8 mouse cellular contexts compared by ENCODE assay signal in genomic region chr19:5724549-5724941, GRCm38 (mm10). TPM values are rescaled to one million over a fixed set of nuclear protein-coding genes. Genes with fewer than 3 reads are reported as not detected.
DNase-seq lines count a peak whose midpoint lies in the region; ATAC-seq lines count a peak whose summit lies in the region.

No protein-coding gene starts in this region.

- H3K4me1 ChIP-seq in erythroblast, embryonic 14.5 days (ENCODE audit: control insufficient read depth): peaks cover 87% of the 10 kb centered on the region
- H3K4me1 ChIP-seq in limb, embryonic 11.5 days (ENCODE audit: control insufficient read depth, insufficient read depth, low read length): peaks cover 28% of the 10 kb centered on the region
- peaks cover 40% of the 10 kb centered on the region for H3K4me1 ChIP-seq in midbrain, embryonic 15.5 days

- no peak overlapping the region for H3K27ac ChIP-seq in limb, embryonic 11.5 days (replicated peaks; ENCODE audit: low read depth, low read length)
- no peak overlapping the region for H3K27ac ChIP-seq in midbrain, embryonic 15.5 days

- DNase-seq in thymus, postnatal 25 days: peak; percentile 27
- DNase-seq in thymus, postnatal 14 days: no peak
- DNase-seq in heart, postnatal 36 days: peak; percentile 79 to 86
- DNase-seq in limb, embryonic 11.5 days (ENCODE audit: low spot score): peak; percentile 24
- no peak for DNase-seq in cerebellum, adult 18-20 months
- no peak for DNase-seq in layer of hippocampus, adult 8-10 months (ENCODE audit: low spot score in 2 of 2)

- H3K36me3 ChIP-seq in erythroblast, embryonic 14.5 days (ENCODE audit: control insufficient read depth): peaks cover 86% of the 10 kb centered on the region
- peaks cover 20% of the 10 kb centered on the region for H3K36me3 ChIP-seq in limb, embryonic 11.5 days (ENCODE audit: control insufficient read depth, insufficient read depth, low read length)
- peaks cover 22% of the 10 kb centered on the region for H3K36me3 ChIP-seq in midbrain, embryonic 15.5 days (replicated peaks)

- H3K9ac ChIP-seq in limb, embryonic 11.5 days (ENCODE audit: low read length): no peak overlapping the region
- H3K9ac ChIP-seq in midbrain, embryonic 15.5 days: no peak overlapping the region

- no peaks in the 10 kb centered on the region for H3K9me3 ChIP-seq in erythroblast, embryonic 14.5 days (ENCODE audit: control insufficient read depth, low read length)
- no peaks in the 10 kb centered on the region for H3K9me3 ChIP-seq in limb, embryonic 11.5 days (ENCODE audit: control insufficient read depth, low read length)
- H3K9me3 ChIP-seq in midbrain, embryonic 15.5 days: no peaks in the 10 kb centered on the region

- no peaks in the 10 kb centered on the region; the same call in 1 of the 2 replicates for H3K27me3 ChIP-seq in erythroblast, embryonic 14.5 days (ENCODE audit: control insufficient read depth)
- H3K27me3 ChIP-seq in limb, embryonic 11.5 days (ENCODE audit: control insufficient read depth, insufficient read depth, low read length): no peaks in the 10 kb centered on the region
- H3K27me3 ChIP-seq in midbrain, embryonic 15.5 days (replicated peaks): no peaks in the 10 kb centered on the region

- intact Hi-C loops in heart, postnatal 36 days (cut with DNase I): loop anchor here (1.0 to 2.0 kb wide), 2 partner anchors 10 to 32 kb away; no protein-coding TSS in a partner anchor

- H3K4me2 ChIP-seq in limb, embryonic 11.5 days (ENCODE audit: low read depth, severe bottlenecking): peak overlapping the region; percentile 28
- H3K4me2 ChIP-seq in midbrain, embryonic 15.5 days: peak overlapping the region; percentile 97; the same call in 1 of the 2 replicates

- 79% methylated on average over 7 of the region's 7 CpGs for WGBS in limb, embryonic 11.5 days
- 85% methylated on average over 7 of the region's 7 CpGs for WGBS in midbrain, embryonic 15.5 days

- peak overlapping the region; percentile 74 for H3K4me3 ChIP-seq in erythroblast, embryonic 14.5 days (replicated peaks)
- no peak overlapping the region; the same call in 1 of the 2 replicates for H3K4me3 ChIP-seq in limb, embryonic 11.5 days (ENCODE audit: low read depth, low read length)
- no peak overlapping the region for H3K4me3 ChIP-seq in midbrain, embryonic 15.5 days

- no peak for ATAC-seq in limb, embryonic 11.5 days (ENCODE audit: insufficient number of reproducible peaks, low FRiP score, low TSS enrichment, low read depth)
- ATAC-seq in midbrain, embryonic 15.5 days (replicated peaks): no peak

RNA-seq across cellular contexts. Expression of gene Ehbp1l1, which starts 1.6 kb away (rescaled TPM):
- 88.4 and 106 TPM in 2 replicates for polyA plus RNA-seq in erythroblast, embryonic 14.5 days (2012)
- total RNA-seq in heart, postnatal 36 days (2021): 100 to 1,000 TPM; 135 to 136 TPM
- polyA plus RNA-seq in limb, embryonic 11.5 days (2014; fragmentation: Nextera tagmentation; extraction: Ambion mirVana): 5.8 and 6.1 TPM in 2 replicates
- polyA plus RNA-seq in midbrain, embryonic 15.5 days (2015; fragmentation: Nextera tagmentation; extraction: Ambion mirVana): 23.7 and 25.5 TPM in 2 replicates
- 10 to 100 TPM; 12.4 to 17.8 (median 16.4) TPM for total RNA-seq in layer of hippocampus, adult 8-10 months (2022)

RNA-seq across cellular contexts. Expression of gene Fam89b, which starts 4.9 kb away (rescaled TPM):
- polyA plus RNA-seq in erythroblast, embryonic 14.5 days (2012): 33.0 and 41.0 TPM in 2 replicates
- total RNA-seq in heart, postnatal 36 days (2021): 10 to 100 TPM; 29.3 to 32.6 TPM
- polyA plus RNA-seq in limb, embryonic 11.5 days (2014; fragmentation: Nextera tagmentation; extraction: Ambion mirVana): 147 and 152 TPM in 2 replicates
- polyA plus RNA-seq in midbrain, embryonic 15.5 days (2015; fragmentation: Nextera tagmentation; extraction: Ambion mirVana): 158 and 165 TPM in 2 replicates
- total RNA-seq in layer of hippocampus, adult 8-10 months (2022): 10 to 100 TPM; 22.5 to 31.3 (median 27.4) TPM

RNA-seq across cellular contexts. Expression of gene Ltbp3, which starts 16.2 kb away (rescaled TPM):
- 0.06 and 0.09 TPM in 2 replicates for polyA plus RNA-seq in erythroblast, embryonic 14.5 days (2012)
- 10 to 100 TPM; 36.5 to 42.2 TPM for total RNA-seq in heart, postnatal 36 days (2021)
- polyA plus RNA-seq in limb, embryonic 11.5 days (2014; fragmentation: Nextera tagmentation; extraction: Ambion mirVana): 3.0 and 9.7 TPM in 2 replicates
- 8.2 and 12.6 TPM in 2 replicates for polyA plus RNA-seq in midbrain, embryonic 15.5 days (2015; fragmentation: Nextera tagmentation; extraction: Ambion mirVana)
- total RNA-seq in layer of hippocampus, adult 8-10 months (2022): 10 to 100 TPM; 30.4 to 40.5 (median 33.1) TPM

RNA-seq across cellular contexts. Expression of gene Kcnk7, which starts 20.4 kb away (rescaled TPM):
- 0.04 and 0.06 TPM in 2 replicates for polyA plus RNA-seq in erythroblast, embryonic 14.5 days (2012)
- total RNA-seq in heart, postnatal 36 days (2021): not detected
- not detected in 2 replicates for polyA plus RNA-seq in limb, embryonic 11.5 days (2014; fragmentation: Nextera tagmentation; extraction: Ambion mirVana)
- 0.19 and 0.28 TPM in 2 replicates for polyA plus RNA-seq in midbrain, embryonic 15.5 days (2015; fragmentation: Nextera tagmentation; extraction: Ambion mirVana)
- under 1 TPM in 1 of 4 experiments, not detected in 3; 0.43 TPM for total RNA-seq in layer of hippocampus, adult 8-10 months (2022)

RNA-seq across cellular contexts. Expression of gene Pcnx3, which starts 35.8 kb away (rescaled TPM):
- polyA plus RNA-seq in erythroblast, embryonic 14.5 days (2012): 43.8 and 46.7 TPM in 2 replicates
- 10 to 100 TPM; 15.7 to 16.8 TPM for total RNA-seq in heart, postnatal 36 days (2021)
- 29.1 and 32.2 TPM in 2 replicates for polyA plus RNA-seq in limb, embryonic 11.5 days (2014; fragmentation: Nextera tagmentation; extraction: Ambion mirVana)
- 29.2 TPM in 2 replicates for polyA plus RNA-seq in midbrain, embryonic 15.5 days (2015; fragmentation: Nextera tagmentation; extraction: Ambion mirVana)
- total RNA-seq in layer of hippocampus, adult 8-10 months (2022): 10 to 100 TPM; 74.5 to 80.9 (median 77.0) TPM

Comparison
In these comparisons a context has a peak if more than half of its experiments do, and no peak if none do; other contexts are left out.
1. DNase-seq: peak in thymus, postnatal 25 days (single experiment), heart, postnatal 36 days (2 of 2) and limb, embryonic 11.5 days (single experiment); none in thymus, postnatal 14 days (single experiment), cerebellum, adult 18-20 months (0 of 2) and layer of hippocampus, adult 8-10 months (0 of 2).